Mouse (Mus musculus) megakaryocyte, embryonic 14.5 days (primary cell): ENCODE data around the gene Abl1.

Experiments
- FLI1 ChIP-seq: IDR thresholded peaks from 2 replicates; pipeline ENCODE4 v1.6.1; 2012; ENCODE audit warnings: low read length, inconsistent platforms, mixed read lengths
- GATA1 ChIP-seq: IDR thresholded peaks from 3 replicates; pipeline ENCODE4 v1.6.1; 2012; ENCODE audit warnings: mixed read lengths, low read length, inconsistent platforms, borderline replicate concordance

DNA sequence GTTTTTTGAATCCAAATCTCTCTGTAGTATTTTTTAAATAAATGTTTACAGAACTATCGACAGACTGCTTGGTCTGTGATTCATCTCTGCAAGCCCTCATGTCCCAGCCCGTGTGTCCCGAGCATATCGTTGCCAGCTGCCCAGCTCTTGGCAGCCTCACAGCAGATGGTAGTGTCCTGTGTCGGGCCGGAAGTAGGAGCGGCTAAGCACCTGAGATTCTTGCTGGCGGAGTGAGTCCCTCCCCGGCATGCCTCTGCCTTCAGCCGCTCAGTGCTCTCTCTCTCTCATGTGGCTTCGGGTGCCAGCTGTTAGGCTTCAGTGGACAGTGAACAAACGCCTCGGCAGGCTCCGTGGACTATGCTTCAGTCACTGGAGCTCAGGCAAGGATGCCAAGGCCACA lies 115.3 kb downstream of the Abl1 start:
- no peak for TF ChIP-seq GATA1
- TF ChIP-seq FLI1, result no peak
